Mouse (Mus musculus) forebrain, embryonic 14.5 days (tissue): Measurements from ENCODE around the gene Brd7. TPM values are rescaled to one million over a fixed set of nuclear protein-coding genes. Genes with fewer than 3 reads are reported as not detected.
A peak's percentile ranks its signal among the peaks of the same experiment; 100 is the strongest.

ENCODE experiments used
- ATAC-seq: fragments of 200-750 bp; cut with Nextera tagmentation; 2 replicates; pipeline ENCODE4 v1.8.0; 2017; ENCODE audit warnings: mild to moderate bottlenecking, moderate library complexity
- DNase-seq: peaks from one replicate; pipeline ENCODE4 v3.0.0-alpha.2; 2015; ENCODE audit warnings: low spot score
- H3K27ac ChIP-seq: fragments of 300-500 bp; sonication (generic); 2 replicates; pipeline ENCODE4 v1.5.1; 2014; ENCODE audit warnings: low read depth, mild to moderate bottlenecking, control low read depth, low read length, moderate library complexity
- H3K27me3 ChIP-seq: fragments of 300-500 bp; sonication (generic); replicated peaks from 2 replicates; pipeline ENCODE4 v1.6.1; 2014; ENCODE audit warnings: low read length, control low read depth, mixed read lengths; ENCODE audit not compliant: control insufficient read depth, insufficient read depth
- H3K36me3 ChIP-seq: fragments of 300-500 bp; sonication (generic); 2 replicates; pipeline ENCODE4 v1.6.1; 2014; ENCODE audit warnings: low read length, control low read depth; ENCODE audit not compliant: control insufficient read depth, insufficient read depth
- H3K4me1 ChIP-seq: fragments of 300-500 bp; sonication (generic); 2 replicates; pipeline ENCODE4 v1.6.1; 2014; ENCODE audit warnings: antibody characterized with exemption, low read length, control low read depth; ENCODE audit not compliant: control insufficient read depth, insufficient read depth
- H3K4me2 ChIP-seq: fragments of 300-500 bp; sonication (generic); 2 replicates; pipeline ENCODE4 v1.6.1; 2014; ENCODE audit warnings: mild to moderate bottlenecking, control low read depth, low read length
- H3K4me3 ChIP-seq: fragments of 300-500 bp; sonication (generic); 2 replicates; pipeline ENCODE4 v1.5.1; 2014; ENCODE audit warnings: low read depth, low read length, control low read depth
- H3K9ac ChIP-seq: fragments of 300-500 bp; sonication (generic); 2 replicates; pipeline ENCODE4 v1.6.1; 2014; ENCODE audit warnings: mild to moderate bottlenecking, low read length, control low read depth, moderate library complexity
- H3K9me3 ChIP-seq: fragments of 300-500 bp; sonication (generic); replicated peaks from 2 replicates; pipeline ENCODE4 v1.6.1; 2016; ENCODE audit warnings: low read length, control low read depth, mixed read lengths; ENCODE audit not compliant: control insufficient read depth
- whole genome bisulfite sequencing: fragments of 180-500 bp; shearing (Covaris S2); extraction: QIAGEN DNeasy Blood & Tissue Kit; methylation state at CpG from one replicate; pipeline ENCODE4 v1.1.7; 2014; 5-methylcytosine and 5-hydroxymethylcytosine counted together
- polyA plus RNA-seq: library from polyadenylated mRNA; unstranded; fragments of >200 nt; fragmentation: Nextera tagmentation; extraction: Ambion mirVana; gene quantifications from 2 replicates; pipeline ENCODE4 v1.2.1, GENCODE M21; 2014

The Brd7 gene
- polyA plus RNA-seq, 1 experiment from 2014 or later: 48.0 TPM

- 1% methylated on average over 31 of the region's 31 CpGs for WGBS
- peak; percentile 19; the same call in 1 of the 2 replicates for ATAC-seq
- H3K4me2 ChIP-seq: peak overlapping the region; percentile 97
These were observed 818 bp downstream of the Brd7 start for GRCm38 (mm10) chr8:88361044-88361707.

GRCm38 (mm10) chr8:88359959-88360358 is 2.0 kb downstream of the Brd7 start:
- H3K9ac ChIP-seq: no peak overlapping the region
- ATAC-seq: no peak
- no peaks in the 10 kb centered on the region for H3K9me3 ChIP-seq
- H3K27me3 ChIP-seq: no peaks in the 10 kb centered on the region
- H3K4me1 ChIP-seq: peaks cover 13% of the 10 kb centered on the region
- H3K4me2 ChIP-seq: peak overlapping the region; percentile 97
- H3K27ac ChIP-seq: no peak overlapping the region
- H3K36me3 ChIP-seq: peaks cover 43% of the 10 kb centered on the region
- DNase-seq: no peak
- no peak overlapping the region for H3K4me3 ChIP-seq
- 86% methylated on average over 2 of the region's 2 CpGs for WGBS

More at GRCm38 (mm10) chr8:88361044-88361707, 818 bp downstream of the Brd7 start:
- Histone ChIP-seq H3K4me3 (peak overlapping the region; percentile 98), H3K27ac (peak overlapping the region; percentile 63), H3K36me3 (peaks cover 31% of the 10 kb centered on the region), H3K27me3 (no peaks in the 10 kb centered on the region), H3K9me3 (no peaks in the 10 kb centered on the region), H3K9ac (peak overlapping the region; percentile 97), H3K4me1 (peaks cover 13% of the 10 kb centered on the region)
- DNase-seq: peak; percentile 16

- WGBS: 77% methylated on average over 5 of the region's 5 CpGs
- peak; percentile 50 for DNase-seq
- no peaks in the 10 kb centered on the region for H3K27me3 ChIP-seq
- H3K27ac ChIP-seq: no peak overlapping the region
- peaks cover 62% of the 10 kb centered on the region for H3K36me3 ChIP-seq
- H3K9ac ChIP-seq: no peak overlapping the region
- no peak for ATAC-seq
- peaks cover 13% of the 10 kb centered on the region for H3K4me1 ChIP-seq
- H3K4me3 ChIP-seq: no peak overlapping the region
- H3K9me3 ChIP-seq: no peaks in the 10 kb centered on the region
- H3K4me2 ChIP-seq: no peak overlapping the region
These were observed 4.0 kb downstream of the Brd7 start for GRCm38 (mm10) chr8:88357946-88358345.

GRCm38 (mm10) chr8:88357226-88357933 is 4.6 kb downstream of the Brd7 start:
- Histone ChIP-seq H3K4me2 (no peak overlapping the region), H3K4me3 (no peak overlapping the region), H3K36me3 (peaks cover 68% of the 10 kb centered on the region), H3K9ac (no peak overlapping the region), H3K27ac (no peak overlapping the region), H3K4me1 (peaks cover 13% of the 10 kb centered on the region), H3K27me3 (no peaks in the 10 kb centered on the region), H3K9me3 (no peaks in the 10 kb centered on the region)
- ATAC-seq (no peak), DNase-seq (no peak)
- 64% methylated on average over 5 of the region's 5 CpGs for WGBS

GRCm38 (mm10) chr8:88349046-88349445 is 12.9 kb downstream of the Brd7 start:
- WGBS: 79% methylated on average over 2 of the region's 2 CpGs
- Histone ChIP-seq H3K27ac (no peak overlapping the region), H3K4me1 (no peaks in the 10 kb centered on the region), H3K9ac (no peak overlapping the region), H3K4me3 (no peak overlapping the region), H3K36me3 (peaks cover 85% of the 10 kb centered on the region), H3K27me3 (no peaks in the 10 kb centered on the region), H3K4me2 (no peak overlapping the region), H3K9me3 (no peaks in the 10 kb centered on the region)
- DNase-seq (no peak), ATAC-seq (no peak)

GRCm38 (mm10) chr8:88342026-88342425 is 20.0 kb downstream of the Brd7 start:
- Histone ChIP-seq H3K27ac (no peak overlapping the region), H3K9me3 (no peaks in the 10 kb centered on the region), H3K36me3 (peaks cover 84% of the 10 kb centered on the region), H3K4me2 (no peak overlapping the region), H3K4me1 (no peaks in the 10 kb centered on the region), H3K27me3 (no peaks in the 10 kb centered on the region), H3K9ac (no peak overlapping the region), H3K4me3 (no peak overlapping the region)
- WGBS: 92% methylated on average over 4 of the region's 4 CpGs
- ATAC-seq (no peak), DNase-seq (no peak)

GRCm38 (mm10) chr8:88339887-88340695 is 21.9 kb downstream of the Brd7 start:
- Histone ChIP-seq H3K4me2 (no peak overlapping the region), H3K4me3 (no peak overlapping the region), H3K27me3 (no peaks in the 10 kb centered on the region), H3K4me1 (no peaks in the 10 kb centered on the region), H3K36me3 (peaks cover 83% of the 10 kb centered on the region), H3K27ac (no peak overlapping the region), H3K9me3 (no peaks in the 10 kb centered on the region), H3K9ac (no peak overlapping the region)
- DNase-seq: no peak
- 79% methylated on average over 2 of the region's 2 CpGs for WGBS
- no peak for ATAC-seq

- Histone ChIP-seq H3K27me3 (no peaks in the 10 kb centered on the region), H3K4me2 (no peak overlapping the region), H3K4me1 (no peaks in the 10 kb centered on the region), H3K4me3 (no peak overlapping the region), H3K9me3 (no peaks in the 10 kb centered on the region), H3K9ac (no peak overlapping the region), H3K36me3 (peaks cover 83% of the 10 kb centered on the region), H3K27ac (no peak overlapping the region)
- DNase-seq: peak; percentile 46
- ATAC-seq: no peak
- WGBS: 40% methylated on average over 3 of the region's 3 CpGs
These were observed 22.8 kb downstream of the Brd7 start for GRCm38 (mm10) chr8:88339221-88339620.
